Mouse (Mus musculus): ENCODE measurements around the gene Eif4a2. TPM values are rescaled to one million over a fixed set of nuclear protein-coding genes. Genes with fewer than 3 reads are reported as not detected.

Gene Eif4a2
- polyA plus RNA-seq, 1 experiment from 2014 or later = 233 TPM

- peaks cover 6% of the 10 kb centered on the region; the same call in 1 of the 2 replicates for H3K4me1 ChIP-seq (ENCODE audit: control insufficient read depth, insufficient read depth, low read length)
- no peaks in the 10 kb centered on the region for H3K9me3 ChIP-seq (ENCODE audit: control insufficient read depth, low read length)
- H3K36me3 ChIP-seq (ENCODE audit: control insufficient read depth, insufficient read depth, low read length) = no peaks in the 10 kb centered on the region
- DNase-seq (ENCODE audit: low spot score) = peak; percentile 80
- H3K27me3 ChIP-seq (ENCODE audit: control insufficient read depth, insufficient read depth, low read length) = no peaks in the 10 kb centered on the region
- H3K4me2 ChIP-seq (ENCODE audit: low read depth, severe bottlenecking) = peak overlapping the region; percentile 55
- H3K27ac ChIP-seq (replicated peaks; ENCODE audit: low read depth, low read length) = 0 out of 2 replicates have a peak overlapping the region, but pooled peaks have one; percentile 30
- peak overlapping the region; percentile 21 for H3K4me3 ChIP-seq (ENCODE audit: low read depth, low read length)
- ATAC-seq (ENCODE audit: insufficient number of reproducible peaks, low FRiP score, low TSS enrichment, low read depth) = peak; percentile 81; the same call in 1 of the 2 replicates
- 0% methylated on average over 9 of the region's 9 CpGs for WGBS
- H3K9ac ChIP-seq (ENCODE audit: low read length) = peak overlapping the region; percentile 58
Measured at GRCm38 (mm10) chr16:23100099-23100575, 7.1 kb upstream of the Eif4a2 start.

DNA sequence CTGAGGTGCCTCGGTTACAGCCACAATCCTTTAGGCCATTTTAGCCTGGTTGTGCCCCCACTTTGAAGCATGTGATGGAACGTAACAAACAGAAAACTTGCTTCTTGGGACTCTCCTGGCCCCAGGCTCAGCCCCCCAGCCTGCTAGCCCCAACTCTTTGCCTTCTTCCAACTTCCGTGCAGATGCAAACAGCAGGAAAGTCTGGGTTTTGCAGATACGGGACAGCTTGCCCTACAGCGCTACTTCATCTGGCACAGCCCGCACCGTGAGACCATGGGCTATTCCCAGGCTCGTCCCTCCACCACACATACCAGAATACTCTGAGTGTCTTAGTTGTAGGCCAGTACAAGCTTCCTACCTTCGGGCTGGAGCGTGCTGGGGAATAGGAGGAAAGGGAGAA is 6.6 kb upstream of the Eif4a2 start:
- WGBS = 12% methylated on average over 10 of the region's 10 CpGs
- peaks cover 6% of the 10 kb centered on the region; the same call in 1 of the 2 replicates for H3K4me1 ChIP-seq (ENCODE audit: control insufficient read depth, insufficient read depth, low read length)
- H3K27me3 ChIP-seq (ENCODE audit: control insufficient read depth, insufficient read depth, low read length) = no peaks in the 10 kb centered on the region
- DNase-seq (ENCODE audit: low spot score) (peak; percentile 44), ATAC-seq (ENCODE audit: insufficient number of reproducible peaks, low FRiP score, low TSS enrichment, low read depth) (no peak)
- H3K27ac ChIP-seq (replicated peaks; ENCODE audit: low read depth, low read length) = 0 out of 2 replicates have a peak overlapping the region, but pooled peaks have one; percentile 30
- H3K9ac ChIP-seq (ENCODE audit: low read length) = peak overlapping the region; percentile 58
- H3K4me2 ChIP-seq (ENCODE audit: low read depth, severe bottlenecking) = peak overlapping the region; percentile 55
- H3K36me3 ChIP-seq (ENCODE audit: control insufficient read depth, insufficient read depth, low read length) = no peaks in the 10 kb centered on the region
- no peaks in the 10 kb centered on the region for H3K9me3 ChIP-seq (ENCODE audit: control insufficient read depth, low read length)
- no peak overlapping the region; the same call in 1 of the 2 replicates for H3K4me3 ChIP-seq (ENCODE audit: low read depth, low read length)

DNA sequence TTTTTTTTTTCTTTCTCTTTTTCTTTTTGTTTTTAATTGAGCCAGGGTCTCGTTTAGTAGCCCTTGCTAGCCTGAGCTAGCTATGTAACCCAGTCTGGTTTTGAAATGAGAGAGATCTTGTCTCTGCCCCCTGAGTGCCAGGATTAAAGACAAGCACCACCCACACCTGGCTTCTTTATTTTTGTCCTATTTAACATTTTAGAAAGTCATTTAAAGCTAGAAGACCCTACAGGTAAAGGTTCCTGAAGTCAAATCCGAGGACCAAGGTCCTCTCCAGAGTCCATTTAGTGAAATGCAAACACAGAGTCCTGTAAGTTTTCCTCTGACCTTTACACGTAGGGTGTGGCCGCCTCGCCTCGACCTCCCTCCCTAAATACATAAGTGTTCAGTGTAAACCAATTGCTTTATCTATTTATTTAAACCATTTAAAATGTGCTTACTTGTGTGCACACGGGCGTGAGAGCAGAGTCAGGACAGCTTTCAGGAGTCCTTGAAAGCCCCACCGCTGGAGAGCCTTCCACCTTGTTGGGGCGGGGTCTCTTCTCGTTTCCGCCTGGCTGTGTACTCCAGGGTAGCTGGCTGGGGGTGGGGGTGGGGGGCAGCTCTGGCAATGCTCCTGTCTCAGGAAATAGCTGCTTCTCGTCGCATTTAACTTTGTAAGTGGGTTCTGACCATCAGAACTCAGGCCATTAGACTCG is 4.8 kb upstream of the Eif4a2 start:
- no peaks in the 10 kb centered on the region for H3K27me3 ChIP-seq (ENCODE audit: control insufficient read depth, insufficient read depth, low read length)
- H3K4me2 ChIP-seq (ENCODE audit: low read depth, severe bottlenecking) = peak overlapping the region; percentile 50
- no peak for ATAC-seq (ENCODE audit: insufficient number of reproducible peaks, low FRiP score, low TSS enrichment, low read depth)
- H3K9ac ChIP-seq (ENCODE audit: low read length) = peak overlapping the region; percentile 55
- no peaks in the 10 kb centered on the region for H3K36me3 ChIP-seq (ENCODE audit: control insufficient read depth, insufficient read depth, low read length)
- peak; percentile 49 for DNase-seq (ENCODE audit: low spot score)
- H3K4me1 ChIP-seq (ENCODE audit: control insufficient read depth, insufficient read depth, low read length) = peaks cover 6% of the 10 kb centered on the region; the same call in 1 of the 2 replicates
- 10% methylated on average over 15 of the region's 15 CpGs for WGBS
- H3K27ac ChIP-seq (replicated peaks; ENCODE audit: low read depth, low read length) = no peak overlapping the region
- H3K9me3 ChIP-seq (ENCODE audit: control insufficient read depth, low read length) = no peaks in the 10 kb centered on the region
- H3K4me3 ChIP-seq (ENCODE audit: low read depth, low read length) = peak overlapping the region; percentile 22

GRCm38 (mm10) chr16:23103038-23103745 is 4.1 kb upstream of the Eif4a2 start:
- peaks cover 6% of the 10 kb centered on the region; the same call in 1 of the 2 replicates for H3K4me1 ChIP-seq (ENCODE audit: control insufficient read depth, insufficient read depth, low read length)
- no peaks in the 10 kb centered on the region for H3K36me3 ChIP-seq (ENCODE audit: control insufficient read depth, insufficient read depth, low read length)
- no peak for DNase-seq (ENCODE audit: low spot score)
- H3K4me3 ChIP-seq (ENCODE audit: low read depth, low read length) = peak overlapping the region; percentile 22
- H3K27me3 ChIP-seq (ENCODE audit: control insufficient read depth, insufficient read depth, low read length) = no peaks in the 10 kb centered on the region
- ATAC-seq (ENCODE audit: insufficient number of reproducible peaks, low FRiP score, low TSS enrichment, low read depth) = no peak
- no peaks in the 10 kb centered on the region for H3K9me3 ChIP-seq (ENCODE audit: control insufficient read depth, low read length)
- 42% methylated on average over 17 of the region's 17 CpGs for WGBS
- no peak overlapping the region for H3K27ac ChIP-seq (replicated peaks; ENCODE audit: low read depth, low read length)
- H3K4me2 ChIP-seq (ENCODE audit: low read depth, severe bottlenecking) = peak overlapping the region; percentile 50
- peak overlapping the region; percentile 55 for H3K9ac ChIP-seq (ENCODE audit: low read length)

- Histone ChIP-seq H3K4me3 (ENCODE audit: low read depth, low read length) (no peak overlapping the region), H3K4me2 (ENCODE audit: low read depth, severe bottlenecking) (no peak overlapping the region), H3K9me3 (ENCODE audit: control insufficient read depth, low read length) (no peaks in the 10 kb centered on the region), H3K4me1 (ENCODE audit: control insufficient read depth, insufficient read depth, low read length) (peaks cover 6% of the 10 kb centered on the region; the same call in 1 of the 2 replicates), H3K36me3 (ENCODE audit: control insufficient read depth, insufficient read depth, low read length) (no peaks in the 10 kb centered on the region; the same call in 1 of the 2 replicates), H3K27ac (replicated peaks; ENCODE audit: low read depth, low read length) (no peak overlapping the region), H3K27me3 (ENCODE audit: control insufficient read depth, insufficient read depth, low read length) (no peaks in the 10 kb centered on the region), H3K9ac (ENCODE audit: low read length) (no peak overlapping the region)
- WGBS = 73% methylated on average over 2 of the region's 2 CpGs
- ATAC-seq (ENCODE audit: insufficient number of reproducible peaks, low FRiP score, low TSS enrichment, low read depth) (no peak), DNase-seq (ENCODE audit: low spot score) (no peak)
Measured at GRCm38 (mm10) chr16:23103841-23104240, 3.4 kb upstream of the Eif4a2 start.

DNA sequence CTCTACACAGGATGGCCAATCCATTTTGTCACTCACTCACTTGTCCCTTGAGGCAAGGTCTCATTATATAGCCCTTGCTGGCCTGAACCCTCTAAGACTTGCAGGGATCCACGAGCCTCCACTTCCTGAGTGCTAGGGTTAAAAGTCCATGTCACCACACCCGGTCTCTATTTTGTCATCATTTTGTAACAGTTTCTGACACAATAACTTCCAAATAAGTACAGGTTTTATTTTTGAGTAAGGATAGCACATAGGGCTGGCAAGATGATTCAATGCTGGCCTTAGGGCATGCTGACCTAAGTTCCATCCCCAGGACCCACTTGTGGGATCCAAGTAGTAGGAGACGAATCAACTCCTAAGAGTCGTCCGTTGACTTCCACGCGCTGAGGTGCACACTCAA is 1.1 kb upstream of the Eif4a2 start:
- no peak overlapping the region for H3K27ac ChIP-seq (replicated peaks; ENCODE audit: low read depth, low read length)
- no peaks in the 10 kb centered on the region for H3K9me3 ChIP-seq (ENCODE audit: control insufficient read depth, low read length)
- H3K36me3 ChIP-seq (ENCODE audit: control insufficient read depth, insufficient read depth, low read length) = peaks cover 9% of the 10 kb centered on the region; the same call in 1 of the 2 replicates
- no peaks in the 10 kb centered on the region for H3K27me3 ChIP-seq (ENCODE audit: control insufficient read depth, insufficient read depth, low read length)
- peaks cover 5% of the 10 kb centered on the region for H3K4me1 ChIP-seq (ENCODE audit: control insufficient read depth, insufficient read depth, low read length)
- no peak overlapping the region for H3K9ac ChIP-seq (ENCODE audit: low read length)
- H3K4me3 ChIP-seq (ENCODE audit: low read depth, low read length) = no peak overlapping the region
- no peak for ATAC-seq (ENCODE audit: insufficient number of reproducible peaks, low FRiP score, low TSS enrichment, low read depth)
- DNase-seq (ENCODE audit: low spot score) = no peak
- no peak overlapping the region for H3K4me2 ChIP-seq (ENCODE audit: low read depth, severe bottlenecking)
- 74% methylated on average over 7 of the region's 7 CpGs for WGBS

GRCm38 (mm10) chr16:23107946-23108759 is 909 bp downstream of the Eif4a2 start:
- WGBS = under 1% methylated on average over 52 of the region's 52 CpGs
- peak; percentile 83 for ATAC-seq (ENCODE audit: insufficient number of reproducible peaks, low FRiP score, low TSS enrichment, low read depth)

GRCm38 (mm10) chr16:23108943-23109342 is 1.7 kb downstream of the Eif4a2 start:
- Histone ChIP-seq H3K9ac (ENCODE audit: low read length) (peak overlapping the region; percentile 97), H3K4me3 (ENCODE audit: low read depth, low read length) (peak overlapping the region; percentile 71), H3K9me3 (ENCODE audit: control insufficient read depth, low read length) (no peaks in the 10 kb centered on the region), H3K27me3 (ENCODE audit: control insufficient read depth, insufficient read depth, low read length) (no peaks in the 10 kb centered on the region), H3K4me2 (ENCODE audit: low read depth, severe bottlenecking) (peak overlapping the region; percentile 88), H3K36me3 (ENCODE audit: control insufficient read depth, insufficient read depth, low read length) (peaks cover 17% of the 10 kb centered on the region; the same call in 1 of the 2 replicates), H3K4me1 (ENCODE audit: control insufficient read depth, insufficient read depth, low read length) (peaks cover 8% of the 10 kb centered on the region), H3K27ac (replicated peaks; ENCODE audit: low read depth, low read length) (no peak overlapping the region)
- 3% methylated on average over 5 of the region's 5 CpGs for WGBS
- DNase-seq (ENCODE audit: low spot score) (no peak), ATAC-seq (ENCODE audit: insufficient number of reproducible peaks, low FRiP score, low TSS enrichment, low read depth) (no peak)

More at GRCm38 (mm10) chr16:23107946-23108759, 909 bp downstream of the Eif4a2 start:
- Histone ChIP-seq H3K4me1 (ENCODE audit: control insufficient read depth, insufficient read depth, low read length) (peaks cover 8% of the 10 kb centered on the region), H3K36me3 (ENCODE audit: control insufficient read depth, insufficient read depth, low read length) (peaks cover 17% of the 10 kb centered on the region; the same call in 1 of the 2 replicates), H3K9ac (ENCODE audit: low read length) (peak overlapping the region; percentile 97), H3K9me3 (ENCODE audit: control insufficient read depth, low read length) (no peaks in the 10 kb centered on the region), H3K27me3 (ENCODE audit: control insufficient read depth, insufficient read depth, low read length) (no peaks in the 10 kb centered on the region), H3K4me2 (ENCODE audit: low read depth, severe bottlenecking) (peak overlapping the region; percentile 88), H3K27ac (replicated peaks; ENCODE audit: low read depth, low read length) (peak overlapping the region; percentile 94), H3K4me3 (ENCODE audit: low read depth, low read length) (peak overlapping the region; percentile 71)
- DNase-seq (ENCODE audit: low spot score) = peak; percentile 82
